Mouse (Mus musculus): ENCODE data around the gene Borcs6. TPM values are rescaled to one million over a fixed set of nuclear protein-coding genes. Genes with fewer than 3 reads are reported as not detected.

Borcs6 gene
- polyA plus RNA-seq, 1 experiment from 2014 or later = 9.5 TPM

DNA sequence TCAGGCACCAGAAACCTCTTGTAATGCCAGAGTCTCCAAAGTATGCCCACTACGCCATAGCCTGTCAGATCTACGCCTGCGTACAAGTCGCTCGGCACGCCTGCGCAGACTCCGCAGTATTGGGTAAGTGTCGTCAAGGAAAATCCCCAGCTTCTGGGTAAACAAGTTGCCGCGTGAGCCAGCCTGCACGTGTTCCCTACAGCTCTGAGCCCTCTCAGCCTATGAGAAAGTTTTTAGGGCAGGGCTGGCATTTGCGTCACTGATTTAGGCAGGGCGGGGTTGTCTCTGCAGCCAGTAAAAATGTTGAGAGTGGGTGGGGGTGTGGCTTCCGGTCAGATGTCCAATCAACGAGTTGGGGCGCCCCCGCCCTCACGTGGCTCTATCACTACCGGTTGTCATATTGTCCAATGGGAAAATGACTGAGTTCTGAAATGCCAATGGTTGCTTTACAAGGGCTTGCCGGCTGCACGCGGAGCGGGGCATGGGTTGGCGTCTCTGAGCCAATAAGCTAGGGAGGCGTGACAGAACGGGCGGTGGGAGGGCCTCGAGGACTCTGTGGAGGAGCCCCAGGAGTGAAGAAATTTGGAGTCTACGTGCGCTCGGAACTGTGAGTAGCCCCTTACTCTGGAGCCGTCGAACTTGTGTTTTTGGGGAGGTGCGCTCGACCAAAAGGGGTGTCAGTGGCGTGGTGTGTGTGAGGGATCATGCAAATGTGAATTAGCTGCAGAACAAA is 35.3 kb downstream of the Borcs6 start, which contains the start of gene Per1:
TSS of gene Per1 (plus strand) at position 521 of the 733 bp plus-strand sequence.
- H3K4me1 ChIP-seq = peaks cover 58% of the 10 kb centered on the region
- H3K4me3 ChIP-seq = peak within 1 kb of the TSS; percentile 69
- no peaks in the 10 kb centered on the region for H3K27me3 ChIP-seq
- H3K36me3 ChIP-seq = peaks cover 29% of the 10 kb centered on the region
- H3K27ac ChIP-seq = peak within 1 kb of the TSS; percentile 92
- peak within 1 kb of the TSS; percentile 77 for H3K9ac ChIP-seq
- no peaks in the 10 kb centered on the region for H3K9me3 ChIP-seq
- ATAC-seq (ENCODE audit: low FRiP score, low read depth) = peak; percentile 93
- under 1% methylated on average over 37 of the region's 37 CpGs for WGBS
- peak within 1 kb of the TSS; percentile 98 for H3K4me2 ChIP-seq (replicated peaks)

DNA sequence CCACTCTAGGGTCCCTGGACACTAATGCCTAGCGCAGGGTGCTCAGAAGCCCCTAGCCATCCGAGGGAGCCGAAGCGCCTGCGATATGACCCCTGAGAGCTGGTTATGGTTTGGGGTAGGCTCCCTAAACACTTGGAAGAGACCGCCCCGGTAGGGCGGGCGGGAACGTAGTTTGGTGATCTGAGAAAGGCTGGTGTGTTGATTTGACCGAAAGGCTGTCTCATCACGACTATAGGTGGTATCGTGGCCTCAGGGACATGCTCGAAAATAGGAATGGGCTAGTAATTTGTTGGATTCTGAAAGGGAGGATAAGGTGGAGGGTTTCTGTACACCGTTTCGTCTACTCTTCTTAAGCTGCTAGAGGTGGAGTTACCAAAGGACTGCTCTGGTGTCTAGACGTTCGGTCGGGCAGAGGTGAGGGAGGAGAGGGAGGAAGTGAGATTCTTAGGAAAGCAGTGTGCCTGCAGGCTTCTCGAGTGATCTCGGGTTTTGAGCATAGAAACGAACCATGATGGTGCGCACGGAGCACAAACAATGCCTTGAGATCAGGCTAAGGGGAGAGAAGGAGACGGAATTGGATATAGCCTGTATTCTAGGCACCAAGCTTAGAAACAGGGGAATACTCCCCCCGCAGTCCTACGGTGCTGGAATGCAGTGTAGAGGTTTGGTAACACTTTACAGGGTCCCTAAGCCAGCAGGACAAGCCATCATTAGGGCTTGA is 36.2 kb downstream of the Borcs6 start:
- peak overlapping the region; percentile 69 for H3K4me3 ChIP-seq
- WGBS = 2% methylated on average over 27 of the region's 27 CpGs
- no peaks in the 10 kb centered on the region for H3K9me3 ChIP-seq
- H3K27ac ChIP-seq = peak overlapping the region; percentile 92
- ATAC-seq (ENCODE audit: low FRiP score, low read depth) = no peak
- H3K36me3 ChIP-seq = peaks cover 23% of the 10 kb centered on the region
- peak overlapping the region; percentile 77 for H3K9ac ChIP-seq
- H3K4me2 ChIP-seq (replicated peaks) = peak overlapping the region; percentile 98
- peaks cover 57% of the 10 kb centered on the region for H3K4me1 ChIP-seq
- no peaks in the 10 kb centered on the region for H3K27me3 ChIP-seq

DNA sequence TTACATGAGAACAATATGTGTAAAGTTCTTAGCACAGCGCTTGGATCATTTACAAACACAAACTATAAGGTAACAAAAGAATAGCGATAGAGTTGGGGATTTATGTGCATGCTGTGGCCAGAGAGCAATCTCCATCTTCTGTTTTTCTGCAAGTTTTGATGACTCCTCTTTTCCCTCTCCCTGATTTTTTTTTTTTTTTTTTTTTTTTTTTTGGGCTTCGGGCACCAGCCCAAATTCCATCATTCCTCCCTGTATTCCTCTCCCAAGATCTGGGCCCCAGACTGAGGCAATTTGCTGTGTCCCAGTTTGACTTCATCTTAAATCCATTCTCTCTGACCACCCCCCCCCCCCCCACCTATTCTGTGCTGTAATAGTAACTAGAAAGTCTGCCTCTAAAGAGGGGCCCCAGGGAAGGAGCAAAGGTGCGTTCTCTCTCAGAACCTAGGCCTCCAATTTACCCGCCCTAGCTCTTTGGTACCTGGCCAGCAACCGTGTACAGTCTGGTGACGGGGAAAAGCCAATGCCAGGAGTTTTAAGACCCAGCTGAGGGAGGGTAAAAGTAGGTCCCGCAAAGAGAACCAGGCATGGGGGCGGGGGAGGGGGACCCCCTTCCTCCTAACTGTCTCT is 37.0 kb downstream of the Borcs6 start:
- Histone ChIP-seq H3K36me3 (peaks cover 23% of the 10 kb centered on the region), H3K27ac (peak overlapping the region; percentile 92), H3K4me2 (replicated peaks) (peak overlapping the region; percentile 98), H3K4me1 (peaks cover 54% of the 10 kb centered on the region), H3K9me3 (no peaks in the 10 kb centered on the region), H3K27me3 (no peaks in the 10 kb centered on the region), H3K9ac (peak overlapping the region; percentile 77), H3K4me3 (peak overlapping the region; percentile 69)
- WGBS = 10% methylated on average over 9 of the region's 9 CpGs
- peak; percentile 3 for ATAC-seq (ENCODE audit: low FRiP score, low read depth)

DNA sequence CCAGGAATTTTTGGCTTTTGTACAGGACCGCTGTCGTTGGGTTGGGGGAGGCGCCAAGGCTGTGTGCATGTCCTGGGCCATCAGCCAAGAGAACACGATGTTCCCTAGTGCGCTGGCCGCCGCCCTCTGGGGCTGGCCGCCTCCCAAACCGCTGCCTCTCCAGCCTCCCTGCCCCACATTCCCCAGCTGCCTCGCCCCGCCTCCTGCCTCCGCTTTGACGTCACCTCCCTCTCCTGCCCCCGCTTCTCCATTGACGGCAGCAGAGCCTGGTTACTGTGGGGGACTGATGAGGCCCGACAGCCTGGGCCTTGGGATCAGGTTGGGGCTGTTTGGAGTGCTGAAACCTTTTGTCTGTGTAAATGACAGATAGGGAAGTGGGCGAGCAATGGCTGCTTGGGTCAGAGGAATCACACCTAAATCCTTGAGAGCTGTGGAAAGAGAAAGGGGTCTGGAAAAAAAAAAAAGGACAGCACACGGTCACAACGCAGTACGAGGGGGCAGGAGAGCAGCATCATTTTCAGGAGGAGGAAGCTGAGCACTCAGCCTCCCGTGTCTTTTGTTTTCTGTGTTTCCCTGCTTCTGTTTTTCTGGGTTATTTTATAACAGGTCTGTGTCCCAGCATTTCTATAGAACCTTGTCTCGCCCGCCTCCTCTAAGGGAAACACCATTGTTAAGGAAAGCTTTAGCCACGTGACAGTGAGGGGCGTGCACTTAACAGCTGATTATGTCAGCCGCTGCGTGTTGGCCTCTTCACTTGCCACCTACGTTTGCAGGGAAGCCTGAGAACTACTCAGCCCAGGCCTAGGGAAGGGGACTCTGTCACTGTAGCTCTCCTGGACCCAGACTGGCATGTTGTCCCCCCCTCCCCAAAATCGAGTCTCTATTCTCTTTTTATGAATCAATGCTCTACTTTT is 37.7 kb downstream of the Borcs6 start:
- Histone ChIP-seq H3K9ac (peak overlapping the region; percentile 58), H3K27me3 (no peaks in the 10 kb centered on the region), H3K36me3 (peaks cover 24% of the 10 kb centered on the region), H3K9me3 (no peaks in the 10 kb centered on the region), H3K4me2 (replicated peaks) (peak overlapping the region; percentile 98), H3K4me1 (peaks cover 54% of the 10 kb centered on the region), H3K4me3 (peak overlapping the region; percentile 69), H3K27ac (peak overlapping the region; percentile 92)
- WGBS = 3% methylated on average over 29 of the region's 29 CpGs
- peak; percentile 34 for ATAC-seq (ENCODE audit: low FRiP score, low read depth)

DNA sequence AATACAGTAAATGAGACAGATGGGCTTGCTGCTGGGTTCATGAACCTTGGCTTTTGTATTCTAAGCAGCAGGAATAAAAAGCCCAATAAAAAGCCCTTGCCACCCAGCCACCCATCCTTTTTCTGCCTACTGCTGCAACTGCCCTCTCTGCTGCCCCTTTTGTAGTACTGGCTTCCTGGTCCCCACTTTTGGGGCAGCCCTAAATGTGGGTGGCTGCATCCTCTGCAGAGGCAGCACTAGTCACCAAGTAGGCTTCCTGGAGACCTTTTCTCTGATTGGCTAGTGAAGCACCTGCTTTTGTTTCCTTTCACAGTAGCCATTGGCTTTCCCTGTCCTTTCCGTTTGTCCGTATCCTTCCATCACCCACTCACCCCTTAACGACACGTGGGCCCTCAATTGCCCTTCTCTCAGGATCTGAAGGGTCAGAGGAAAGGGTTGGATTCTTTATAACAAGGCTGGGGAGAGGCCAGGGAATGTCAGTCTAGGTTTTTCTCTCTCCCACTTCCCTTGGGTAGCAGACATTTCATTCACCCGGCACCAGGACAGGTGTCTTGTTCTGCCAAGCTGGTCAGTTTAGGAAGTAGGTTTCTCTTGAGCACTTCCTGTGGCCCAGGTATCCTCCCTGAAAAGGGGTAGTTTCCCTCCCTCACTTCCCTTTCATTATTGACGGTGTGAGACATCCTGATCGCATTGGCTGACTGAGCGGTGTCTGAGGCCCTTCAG is 38.7 kb downstream of the Borcs6 start:
- peak overlapping the region; percentile 69 for H3K4me3 ChIP-seq
- no peaks in the 10 kb centered on the region for H3K9me3 ChIP-seq
- no peak for ATAC-seq (ENCODE audit: low FRiP score, low read depth)
- H3K36me3 ChIP-seq = peaks cover 27% of the 10 kb centered on the region
- H3K27me3 ChIP-seq = no peaks in the 10 kb centered on the region
- H3K4me1 ChIP-seq = peaks cover 54% of the 10 kb centered on the region
- WGBS = 22% methylated on average over 8 of the region's 8 CpGs
- H3K27ac ChIP-seq = peak overlapping the region; percentile 92
- peak overlapping the region; percentile 72 for H3K9ac ChIP-seq
- H3K4me2 ChIP-seq (replicated peaks) = peak overlapping the region; percentile 98

DNA sequence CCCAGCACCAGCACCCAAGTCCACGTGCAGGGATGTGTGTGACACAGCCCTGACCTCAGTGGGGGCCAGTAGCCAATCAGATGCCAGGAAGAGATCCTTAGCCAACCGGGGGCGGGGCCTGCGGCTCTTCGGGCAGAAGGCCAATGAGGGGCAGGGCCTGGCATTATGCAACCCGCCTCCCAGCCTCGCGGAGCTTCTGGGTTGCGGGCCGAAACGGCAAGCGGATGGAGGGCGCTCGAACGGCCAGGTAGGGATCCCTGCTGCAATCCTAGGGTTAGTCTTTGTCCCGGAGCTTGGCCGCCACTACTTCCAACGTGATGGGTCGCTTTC is 39.2 kb downstream of the Borcs6 start:
- Histone ChIP-seq H3K9ac (peak overlapping the region; percentile 72), H3K9me3 (no peaks in the 10 kb centered on the region), H3K36me3 (peaks cover 33% of the 10 kb centered on the region), H3K27me3 (no peaks in the 10 kb centered on the region), H3K27ac (peak overlapping the region; percentile 92), H3K4me1 (peaks cover 54% of the 10 kb centered on the region), H3K4me2 (replicated peaks) (peak overlapping the region; percentile 98), H3K4me3 (peak overlapping the region; percentile 69)
- WGBS = under 1% methylated on average over 19 of the region's 19 CpGs
- no peak for ATAC-seq (ENCODE audit: low FRiP score, low read depth)

DNA sequence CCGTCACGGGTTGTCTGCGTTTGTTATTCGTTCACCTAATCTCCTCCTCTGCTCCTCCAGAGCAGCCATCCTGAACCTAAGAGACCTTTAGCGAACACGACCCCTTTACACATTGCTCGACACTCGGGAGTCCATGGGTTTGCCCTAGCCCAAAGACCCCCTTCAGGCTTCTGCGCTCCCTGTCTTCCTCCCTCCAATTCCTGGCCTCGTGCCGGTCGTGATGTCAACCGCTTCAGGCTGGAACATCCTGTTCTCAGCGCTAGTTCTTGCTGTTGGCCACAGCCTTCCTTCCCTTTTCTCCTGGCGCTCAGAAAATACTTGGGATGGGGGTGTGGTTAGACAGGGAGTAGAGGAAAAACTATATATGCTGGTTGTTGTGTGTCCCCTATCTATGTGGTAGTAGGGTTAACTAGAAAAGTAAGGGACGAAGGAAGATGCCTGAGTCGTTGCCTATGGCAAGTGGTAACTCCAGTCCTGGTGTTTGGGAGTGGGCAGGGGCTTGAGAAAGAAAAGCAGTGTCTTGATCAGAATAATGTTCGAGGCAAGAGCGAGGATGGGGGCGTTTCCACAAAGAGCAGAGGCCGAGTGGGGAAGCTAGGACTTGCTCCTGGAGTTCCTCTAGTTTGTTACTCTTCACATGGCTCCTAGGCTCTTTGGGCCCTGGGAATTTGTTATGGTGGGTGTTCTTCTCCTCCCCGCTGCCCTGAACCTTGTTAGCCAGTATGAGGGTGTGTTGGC is 39.8 kb downstream of the Borcs6 start:
- H3K27ac ChIP-seq = peak overlapping the region; percentile 92
- H3K4me3 ChIP-seq = peak overlapping the region; percentile 69
- H3K4me2 ChIP-seq (replicated peaks) = peak overlapping the region; percentile 98
- peak overlapping the region; percentile 72 for H3K9ac ChIP-seq
- H3K9me3 ChIP-seq = no peaks in the 10 kb centered on the region
- WGBS = 1% methylated on average over 22 of the region's 22 CpGs
- no peaks in the 10 kb centered on the region for H3K27me3 ChIP-seq
- H3K4me1 ChIP-seq = peaks cover 52% of the 10 kb centered on the region
- peaks cover 39% of the 10 kb centered on the region for H3K36me3 ChIP-seq
- ATAC-seq (ENCODE audit: low FRiP score, low read depth) = no peak

DNA sequence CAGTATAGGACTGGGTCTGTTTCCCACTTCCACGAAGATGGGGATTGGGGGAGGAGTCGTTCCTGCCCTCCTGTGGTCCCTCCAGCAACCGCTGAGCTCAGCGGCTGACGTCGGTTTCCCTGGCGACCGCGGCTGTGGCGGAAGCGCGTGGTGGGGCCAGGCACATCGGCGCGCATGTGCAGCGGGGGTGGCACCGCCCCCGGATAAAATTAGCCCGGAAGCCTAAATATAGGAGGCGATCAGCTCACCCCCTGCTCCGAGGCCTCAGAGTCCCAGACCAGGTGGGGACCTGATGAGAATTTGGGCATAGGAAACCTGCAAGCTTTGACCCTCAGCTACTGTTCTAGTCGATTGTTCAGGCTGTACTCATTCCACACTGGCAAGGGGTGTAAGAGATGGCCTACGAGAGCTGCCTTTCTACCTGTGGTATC is 40.4 kb downstream of the Borcs6 start:
- Histone ChIP-seq H3K36me3 (peaks cover 45% of the 10 kb centered on the region), H3K9me3 (no peaks in the 10 kb centered on the region), H3K4me1 (peaks cover 50% of the 10 kb centered on the region), H3K27me3 (no peaks in the 10 kb centered on the region), H3K4me2 (replicated peaks) (peak overlapping the region; percentile 98), H3K27ac (peak overlapping the region; percentile 92; the same call in 1 of the 2 replicates), H3K9ac (peak overlapping the region; percentile 72), H3K4me3 (peak overlapping the region; percentile 69)
- whole genome bisulfite sequencing = 1% methylated on average over 23 of the region's 23 CpGs
- ATAC-seq (ENCODE audit: low FRiP score, low read depth) = peak; percentile 7; the same call in 1 of the 2 replicates

DNA sequence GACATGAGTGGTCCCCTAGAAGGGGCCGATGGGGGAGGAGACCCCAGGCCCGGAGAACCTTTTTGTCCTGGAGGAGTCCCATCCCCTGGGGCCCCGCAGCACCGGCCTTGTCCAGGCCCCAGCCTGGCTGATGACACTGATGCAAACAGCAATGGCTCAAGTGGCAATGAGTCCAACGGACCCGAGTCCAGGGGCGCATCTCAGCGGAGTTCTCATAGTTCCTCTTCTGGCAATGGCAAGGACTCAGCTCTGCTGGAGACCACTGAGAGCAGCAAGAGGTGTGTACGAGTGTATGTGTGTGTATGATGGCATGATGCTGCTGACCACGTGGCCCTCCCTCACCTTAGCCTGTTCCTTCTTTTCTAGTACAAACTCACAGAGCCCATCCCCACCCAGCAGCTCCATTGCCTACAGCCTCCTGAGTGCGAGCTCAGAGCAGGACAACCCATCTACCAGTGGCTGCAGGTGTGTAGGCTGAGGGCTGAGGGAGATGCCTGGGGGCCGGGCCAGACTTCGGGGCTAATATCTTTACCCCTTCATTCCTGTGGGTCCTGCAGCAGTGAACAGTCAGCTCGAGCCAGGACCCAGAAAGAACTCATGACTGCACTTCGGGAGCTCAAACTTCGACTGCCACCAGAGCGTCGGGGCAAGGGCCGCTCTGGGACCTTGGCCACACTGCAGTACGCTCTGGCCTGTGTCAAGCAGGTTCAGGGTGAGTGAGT is 41.3 kb downstream of the Borcs6 start:
- 91% methylated on average over 20 of the region's 20 CpGs for WGBS
- peak overlapping the region; percentile 74; the same call in 1 of the 2 replicates for H3K27ac ChIP-seq
- no peaks in the 10 kb centered on the region for H3K9me3 ChIP-seq
- H3K27me3 ChIP-seq = no peaks in the 10 kb centered on the region
- H3K9ac ChIP-seq = peak overlapping the region; percentile 72
- peaks cover 46% of the 10 kb centered on the region for H3K4me1 ChIP-seq
- H3K36me3 ChIP-seq = peaks cover 53% of the 10 kb centered on the region
- H3K4me3 ChIP-seq = peak overlapping the region; percentile 69
- ATAC-seq (ENCODE audit: low FRiP score, low read depth) = no peak
- peak overlapping the region; percentile 98 for H3K4me2 ChIP-seq (replicated peaks)

Measured in limb, embryonic 13.5 days (tissue).